Mouse (Mus musculus) bone marrow macrophage, adult 2 months (primary cell): ENCODE results near the gene Tbrg1. TPM values are rescaled to one million over a fixed set of nuclear protein-coding genes. Genes with fewer than 3 reads are reported as not detected.

Experiments used
- H3K27ac ChIP-seq: 2 replicates; pipeline ENCODE4 v1.5.1; 2012; ENCODE audit warnings: low read depth, low read length; ENCODE audit not compliant: insufficient read depth
- H3K4me1 ChIP-seq: 2 replicates; pipeline ENCODE4 v1.6.1; 2012; ENCODE audit warnings: low read length; ENCODE audit not compliant: control insufficient read depth, insufficient read depth
- H3K4me3 ChIP-seq: 2 replicates; pipeline ENCODE4 v1.5.1; 2012; ENCODE audit warnings: mild to moderate bottlenecking, low read length, moderate library complexity; ENCODE audit not compliant: insufficient read depth
- CTCF ChIP-seq: IDR thresholded peaks from 2 replicates; pipeline ENCODE4 v1.5.1; 2012; ENCODE audit warnings: low read depth, mild to moderate bottlenecking, low read length, moderate library complexity
- POLR2A ChIP-seq: IDR thresholded peaks from 2 replicates; pipeline ENCODE4 v1.6.1; 2012; ENCODE audit warnings: mild to moderate bottlenecking, low read depth, low read length, borderline replicate concordance
- polyA plus RNA-seq: library from polyadenylated mRNA; stranded (reverse); fragments of >200 nt; gene quantifications from 2 replicates; pipeline ENCODE4 v1.2.4, GENCODE M21; 2012; ENCODE audit not compliant: missing spikeins, insufficient read depth, insufficient read length

Tbrg1 gene
- polyA plus RNA-seq, 1 experiment = 36.5 TPM

DNA sequence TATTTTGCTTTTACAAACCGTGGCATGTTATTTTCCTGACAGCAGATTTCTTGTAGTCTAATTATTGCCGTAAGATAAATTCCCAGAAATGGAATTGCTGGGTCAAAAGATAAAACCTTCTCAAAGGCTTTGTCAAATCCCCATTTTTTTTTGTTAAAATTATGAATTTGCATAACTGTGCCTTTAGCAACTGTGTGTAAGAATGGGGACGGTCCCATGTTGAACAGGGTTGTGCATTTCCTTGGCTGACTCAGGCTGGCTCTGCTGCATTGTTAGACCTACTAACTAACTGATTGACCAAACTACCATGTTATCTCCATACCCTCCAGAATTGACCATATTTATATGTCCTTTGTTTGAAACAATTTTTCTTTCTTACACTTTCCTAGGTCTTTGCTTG lies 22.8 kb downstream of the Tbrg1 start:
- no peak overlapping the region for H3K27ac ChIP-seq
- TF ChIP-seq POLR2A (no peak), CTCF (no peak)
- H3K4me1 ChIP-seq = peaks cover 6% of the 10 kb centered on the region
- H3K4me3 ChIP-seq = no peak overlapping the region

DNA sequence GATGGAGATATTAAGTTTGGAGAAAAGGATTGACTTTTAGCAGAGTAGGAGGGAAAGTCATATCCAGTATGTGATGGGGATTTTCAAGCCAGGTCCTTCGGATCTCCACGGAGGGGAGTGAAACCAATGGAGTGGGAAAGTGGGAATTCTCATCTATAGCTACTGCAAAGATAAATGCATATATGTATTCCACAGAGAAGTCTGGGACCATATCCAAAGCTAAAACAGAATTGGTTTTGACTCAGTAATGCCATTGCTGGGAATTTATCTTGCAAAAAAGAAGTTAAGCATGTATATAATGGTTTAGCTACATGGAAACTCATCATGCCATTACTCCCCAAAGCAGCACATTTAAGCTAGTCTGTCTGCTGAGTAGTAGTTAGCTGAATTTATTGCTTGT lies 24.8 kb downstream of the Tbrg1 start:
- TF ChIP-seq POLR2A = no peak
- no peak for TF ChIP-seq CTCF
- Histone ChIP-seq H3K4me3 (no peak overlapping the region), H3K27ac (no peak overlapping the region), H3K4me1 (peaks cover 6% of the 10 kb centered on the region)

DNA sequence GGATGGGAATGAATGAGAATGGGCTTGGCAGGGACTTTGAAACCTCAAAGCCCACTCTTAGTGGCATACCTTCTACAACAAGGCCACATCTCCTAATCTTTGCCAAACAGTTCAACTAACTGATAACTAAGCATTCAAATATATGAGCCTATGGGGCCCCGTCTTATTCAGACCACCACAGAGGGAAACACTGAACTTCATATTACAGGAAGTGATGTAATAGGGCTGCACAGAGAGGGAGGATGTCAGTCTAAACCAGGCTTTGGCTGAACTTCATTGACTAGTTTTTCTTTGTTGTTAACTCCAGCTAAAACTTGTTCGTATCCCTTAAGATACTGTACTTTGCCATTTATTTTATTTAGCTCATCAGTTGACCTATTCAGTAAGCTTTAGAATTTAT lies 27.2 kb downstream of the Tbrg1 start:
- Histone ChIP-seq H3K4me1 (peaks cover 2% of the 10 kb centered on the region; the same call in 1 of the 2 replicates), H3K27ac (no peak overlapping the region), H3K4me3 (no peak overlapping the region)
- TF ChIP-seq POLR2A (no peak), CTCF (no peak)

DNA sequence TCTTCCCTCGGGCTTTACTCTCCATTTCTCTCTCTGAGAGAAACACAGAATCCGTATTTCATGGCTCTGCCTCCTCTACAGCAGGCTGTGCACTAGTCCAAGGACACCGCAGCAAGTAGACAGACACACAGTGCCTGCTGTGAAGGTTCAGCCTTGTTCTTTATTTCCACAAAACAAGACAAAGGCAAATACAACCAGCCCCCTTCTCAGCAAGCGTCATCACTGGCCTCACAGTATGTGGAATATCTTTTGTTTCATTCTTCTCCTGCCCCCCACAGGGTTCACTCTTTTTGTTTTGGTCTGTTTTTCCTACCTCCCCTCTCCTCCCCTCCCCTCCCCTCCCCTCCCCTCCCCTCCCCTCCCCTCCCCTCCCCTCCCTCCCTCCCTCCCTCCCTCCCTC lies 28.5 kb downstream of the Tbrg1 start:
- H3K4me3 ChIP-seq = no peak overlapping the region
- H3K27ac ChIP-seq = no peak overlapping the region
- peaks cover 2% of the 10 kb centered on the region; the same call in 1 of the 2 replicates for H3K4me1 ChIP-seq
- TF ChIP-seq POLR2A (no peak), CTCF (no peak)

DNA sequence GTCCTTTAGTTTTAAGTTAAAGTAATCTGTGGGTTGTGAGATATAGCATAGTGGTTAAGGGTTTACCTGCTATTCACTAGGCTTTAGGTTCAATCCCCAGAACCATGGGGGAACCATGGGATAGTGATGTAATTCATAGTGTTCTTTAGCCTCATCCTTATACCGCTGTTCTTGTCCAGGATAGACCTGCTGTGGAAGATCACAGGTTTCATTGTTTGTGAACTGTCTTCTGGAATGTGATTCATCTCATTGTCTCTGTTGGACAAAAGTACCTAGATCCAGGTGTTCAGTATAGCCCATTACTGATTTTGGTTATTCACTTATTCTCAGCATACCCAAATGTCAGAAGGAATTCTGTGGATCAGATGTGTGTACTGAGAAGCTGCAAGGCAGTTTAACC lies 29.8 kb downstream of the Tbrg1 start:
- peaks cover 2% of the 10 kb centered on the region; the same call in 1 of the 2 replicates for H3K4me1 ChIP-seq

DNA sequence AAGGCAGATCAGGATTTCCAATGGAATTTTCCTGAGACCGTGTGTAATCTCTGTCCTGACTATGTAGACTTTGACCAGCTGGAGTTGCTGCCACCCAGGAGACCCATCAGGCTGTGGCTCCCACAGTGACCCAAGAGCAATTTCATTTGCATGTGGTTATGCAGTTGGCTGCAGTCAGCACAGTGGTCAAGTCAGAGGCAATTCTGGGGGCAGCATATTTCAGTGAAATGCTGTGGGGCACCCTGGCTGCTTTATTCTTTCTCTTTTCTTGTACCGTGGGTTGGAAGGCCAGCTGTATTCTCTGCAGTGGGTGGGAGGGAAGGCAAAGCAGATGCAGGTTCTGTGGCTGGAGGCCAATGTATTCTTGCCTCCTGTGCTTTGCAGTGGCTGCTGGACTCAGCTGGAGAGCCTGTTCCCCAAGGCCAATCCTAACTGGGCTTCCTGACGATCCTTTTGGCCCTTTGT lies 31.0 kb downstream of the Tbrg1 start:
- Histone ChIP-seq H3K4me1 (peaks cover 5% of the 10 kb centered on the region), H3K27ac (no peak overlapping the region), H3K4me3 (no peak overlapping the region)
- no peak for TF ChIP-seq CTCF
- TF ChIP-seq POLR2A = no peak

More for the DNA sequence above, 29.8 kb downstream of the Tbrg1 start:
- H3K27ac ChIP-seq = no peak overlapping the region
- no peak overlapping the region for H3K4me3 ChIP-seq
- TF ChIP-seq POLR2A (no peak), CTCF (no peak)

DNA sequence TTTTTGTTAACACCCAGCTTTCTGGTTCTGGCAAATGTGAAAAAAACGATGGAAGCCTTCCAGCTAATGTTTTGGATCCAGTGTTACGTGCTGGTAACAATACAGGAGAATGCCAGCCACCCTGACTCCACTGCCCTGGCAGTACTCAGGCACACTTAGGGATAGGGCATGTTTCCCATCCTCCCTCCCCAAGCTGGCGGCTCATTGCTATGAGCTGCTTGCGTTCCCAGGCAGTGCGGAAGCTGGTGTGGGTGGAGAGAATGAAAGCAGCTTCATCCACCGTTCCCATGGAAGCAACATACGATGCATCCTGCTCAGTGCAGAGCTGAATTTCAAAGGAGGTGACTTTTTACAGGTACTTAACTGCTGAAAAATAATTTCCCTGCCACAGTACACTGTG lies 31.5 kb downstream of the Tbrg1 start:
- H3K27ac ChIP-seq = no peak overlapping the region
- TF ChIP-seq POLR2A (no peak), CTCF (no peak)
- no peak overlapping the region for H3K4me3 ChIP-seq
- peaks cover 5% of the 10 kb centered on the region for H3K4me1 ChIP-seq

DNA sequence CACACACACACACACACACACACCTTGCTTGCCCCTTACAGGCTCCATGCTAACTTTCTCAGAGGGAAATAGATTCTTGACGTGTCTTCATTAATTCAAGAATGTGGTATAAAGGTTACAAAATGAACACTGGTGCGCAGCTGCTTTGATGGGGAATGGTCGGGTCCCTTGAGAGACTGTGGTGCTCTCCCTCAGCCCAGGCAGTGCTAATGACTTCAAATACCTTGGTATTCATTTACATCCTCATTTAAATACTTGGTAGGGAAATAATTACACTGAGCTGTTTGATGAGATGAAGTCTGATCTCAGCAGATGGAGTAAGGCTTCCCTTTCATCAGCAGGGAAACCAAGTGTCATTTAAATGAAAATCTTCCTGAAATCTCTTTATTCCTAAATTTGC lies 32.0 kb downstream of the Tbrg1 start:
- Histone ChIP-seq H3K4me3 (no peak overlapping the region), H3K27ac (no peak overlapping the region), H3K4me1 (peaks cover 5% of the 10 kb centered on the region)

DNA sequence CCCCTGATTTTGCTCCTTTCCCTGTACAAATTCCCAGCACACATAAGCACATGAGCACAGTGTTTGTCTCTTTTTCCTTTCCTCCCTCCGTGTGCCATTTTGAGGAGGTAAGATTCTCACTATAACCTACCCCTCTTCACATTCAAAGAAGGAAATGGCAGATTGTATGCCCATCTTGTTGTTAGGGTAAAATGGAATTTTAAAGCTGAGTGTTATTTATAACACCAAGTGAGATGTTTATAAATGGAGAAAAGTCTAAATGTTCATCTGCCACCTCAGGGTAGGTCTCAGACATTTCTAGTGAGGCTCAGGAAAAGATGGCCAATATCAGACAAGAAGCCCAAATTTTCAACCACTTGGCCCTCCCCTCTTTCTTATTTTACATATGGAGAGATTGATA lies 32.6 kb downstream of the Tbrg1 start:
- no peak overlapping the region for H3K27ac ChIP-seq
- H3K4me1 ChIP-seq = peaks cover 3% of the 10 kb centered on the region; the same call in 1 of the 2 replicates
- TF ChIP-seq CTCF (no peak), POLR2A (no peak)
- H3K4me3 ChIP-seq = no peak overlapping the region

More for the DNA sequence above, 32.0 kb downstream of the Tbrg1 start:
- TF ChIP-seq CTCF = no peak
- TF ChIP-seq POLR2A = no peak

DNA sequence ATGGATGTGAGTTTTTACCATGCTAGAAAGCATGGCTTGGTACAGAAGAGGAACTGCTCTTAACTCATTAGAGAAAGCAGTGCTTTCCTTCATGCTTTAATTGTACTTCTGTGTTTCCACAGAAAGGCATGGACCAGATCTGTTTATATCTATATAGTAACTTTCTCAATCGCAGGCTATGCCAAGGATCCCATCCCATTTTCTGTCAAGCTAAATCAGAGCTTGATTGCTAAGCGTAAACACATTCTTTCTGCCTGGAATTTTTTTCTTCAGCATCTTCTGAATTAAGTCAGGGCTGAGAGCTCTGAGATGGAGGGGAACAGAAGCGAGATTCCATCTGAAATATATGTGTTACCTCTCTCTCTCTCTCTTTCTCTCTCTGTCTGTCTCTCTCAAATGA lies 33.1 kb downstream of the Tbrg1 start:
- Histone ChIP-seq H3K4me3 (no peak overlapping the region), H3K27ac (no peak overlapping the region), H3K4me1 (peaks cover 3% of the 10 kb centered on the region; the same call in 1 of the 2 replicates)
- no peak for TF ChIP-seq CTCF
- no peak for TF ChIP-seq POLR2A

DNA sequence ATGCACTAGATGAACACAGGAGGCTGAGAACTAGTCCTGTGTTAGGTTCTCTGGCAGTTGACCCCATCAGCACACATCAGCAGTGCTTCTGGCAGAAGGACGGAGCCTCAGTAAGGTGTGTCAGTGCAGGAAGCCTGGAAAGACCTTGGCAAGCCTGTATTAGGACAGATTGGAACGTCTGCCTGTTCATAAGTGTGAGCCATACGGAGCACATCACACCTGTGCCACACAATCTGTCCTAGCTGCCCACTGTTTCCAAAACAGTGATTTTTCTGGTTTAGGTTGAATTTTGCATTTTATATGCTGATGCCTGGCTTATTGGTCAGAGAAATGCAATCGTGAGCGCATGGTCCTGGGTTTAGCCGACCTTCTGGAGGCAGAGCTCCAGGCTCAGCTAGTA lies 35.8 kb downstream of the Tbrg1 start:
- TF ChIP-seq POLR2A = no peak
- no peak for TF ChIP-seq CTCF
- no peak overlapping the region for H3K4me3 ChIP-seq

More for the DNA sequence above, 35.8 kb downstream of the Tbrg1 start:
- Histone ChIP-seq H3K4me1 (peaks cover 3% of the 10 kb centered on the region), H3K27ac (no peak overlapping the region)
